Mouse (Mus musculus) T-helper 1 cell (primary cell): ENCODE measurements around the gene Bmx.

ENCODE experiments used
- in situ Hi-C: fragments of 300-600 bp; cut with MboI, MseI; formaldehyde crosslinking; loops from one replicate; pipeline ENCODE4 v1.15.1; 2025; ENCODE audit warnings: high pct_unique_total_duplicates

The Bmx gene

DNA sequence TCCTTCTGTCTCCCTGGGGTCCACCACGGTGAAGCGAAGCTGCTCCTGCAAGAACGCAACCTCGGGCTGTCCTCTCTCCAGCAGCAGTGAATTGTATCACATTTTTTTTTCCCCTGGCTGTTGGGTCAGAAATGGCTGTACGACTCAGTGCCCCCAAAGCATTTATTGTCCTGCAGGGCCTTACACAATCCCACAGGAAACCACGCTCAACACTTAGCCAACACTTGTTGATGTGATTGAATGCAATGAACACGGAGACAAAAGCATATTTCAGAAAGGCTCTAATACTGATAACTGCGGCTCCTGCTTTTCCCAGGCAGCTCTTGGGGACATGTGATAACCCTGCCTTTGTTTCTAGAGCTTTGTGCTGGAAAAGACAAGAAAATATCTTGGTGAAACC, at the start of gene Bmx:
Gene Bmx (minus strand): TSS at position 137 of the 400 bp plus-strand sequence.
- in situ Hi-C loops: no loop called here

DNA sequence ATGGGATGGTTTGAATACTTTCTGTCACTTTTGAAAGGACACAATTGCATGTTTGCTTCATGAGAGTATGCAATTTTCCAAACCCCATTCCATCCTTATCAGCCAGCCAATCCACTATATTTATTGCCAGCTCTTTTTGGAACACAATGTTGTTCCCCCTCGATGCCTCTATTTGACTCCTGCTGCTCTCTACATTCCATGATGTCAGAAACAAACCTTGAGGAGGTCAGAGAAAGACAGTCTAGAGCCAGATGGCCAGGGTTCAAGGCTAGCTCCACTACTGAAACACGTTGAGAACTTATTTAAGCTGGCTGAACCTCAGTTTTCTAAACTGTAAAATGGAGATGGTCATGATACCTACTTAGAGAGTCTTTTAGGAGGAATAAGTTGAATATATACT, 48.3 kb upstream of the Bmx start:
- in situ Hi-C loops: no loop called here

DNA sequence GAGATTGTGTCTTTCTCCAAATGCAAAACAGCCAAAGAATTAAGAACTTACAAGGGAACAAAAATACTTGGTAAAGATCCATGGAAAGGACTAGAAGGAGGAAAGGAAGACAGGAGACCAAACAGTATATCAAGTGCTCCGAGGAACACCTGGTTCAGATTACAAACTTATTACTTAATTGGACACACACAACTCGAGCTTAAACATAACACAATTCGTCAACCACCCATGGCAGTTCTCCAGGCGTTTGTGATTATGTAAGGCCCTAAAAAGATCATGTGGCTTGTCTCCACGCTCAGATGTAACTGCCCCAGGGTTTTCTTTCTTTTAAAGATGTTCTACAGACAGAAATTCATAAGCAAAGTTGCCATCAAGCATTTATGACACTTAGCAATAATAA, 33.2 kb upstream of the Bmx start:
- in situ Hi-C loops: no loop called here

DNA sequence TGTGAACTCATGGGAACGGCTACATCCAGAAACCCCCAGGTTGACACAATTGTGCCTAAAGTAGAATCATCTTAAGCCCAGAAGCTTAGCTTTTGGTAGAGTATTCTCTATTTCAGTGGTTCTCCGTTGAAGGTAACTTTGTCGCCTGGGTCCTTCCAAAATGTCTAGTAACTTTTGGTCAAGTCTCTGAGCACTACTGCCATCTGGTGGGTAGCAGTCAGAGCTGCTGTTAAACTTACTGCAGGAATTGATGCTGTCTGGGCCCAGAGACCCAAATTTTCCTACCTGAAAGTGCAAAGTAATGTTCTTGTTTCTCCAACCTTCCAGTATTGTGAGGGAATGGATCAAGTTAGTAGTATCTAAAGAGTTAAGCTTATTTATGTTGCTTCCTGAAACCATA, 29.1 kb upstream of the Bmx start:
- in situ Hi-C loops: loop anchor here (5.0 kb wide), 1 partner anchor 105 kb away; no protein-coding TSS in a partner anchor

DNA sequence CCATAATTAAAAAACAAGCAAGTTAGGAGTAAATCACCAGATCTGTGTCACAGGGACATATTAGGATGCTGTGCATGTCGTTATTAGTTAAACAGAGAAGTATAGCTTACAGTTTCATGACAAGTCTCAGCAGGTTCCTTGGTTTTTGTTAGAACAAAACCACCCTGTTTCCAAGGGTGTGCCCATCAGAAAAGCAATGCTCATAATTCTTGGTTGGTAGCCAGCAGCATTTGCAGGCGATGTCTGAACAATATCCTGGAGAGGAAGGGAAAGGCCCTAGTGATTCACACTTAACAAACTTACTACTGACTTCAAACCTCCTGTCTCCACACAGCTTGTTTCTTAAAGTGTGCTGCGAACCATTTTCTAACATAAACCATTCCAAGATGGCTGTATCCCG, 25.8 kb upstream of the Bmx start:
- in situ Hi-C loops: no loop called here

GRCm38 (mm10) chrX:164280918-164281647, 23.1 kb upstream of the Bmx start:
- in situ Hi-C loops: no loop called here

DNA sequence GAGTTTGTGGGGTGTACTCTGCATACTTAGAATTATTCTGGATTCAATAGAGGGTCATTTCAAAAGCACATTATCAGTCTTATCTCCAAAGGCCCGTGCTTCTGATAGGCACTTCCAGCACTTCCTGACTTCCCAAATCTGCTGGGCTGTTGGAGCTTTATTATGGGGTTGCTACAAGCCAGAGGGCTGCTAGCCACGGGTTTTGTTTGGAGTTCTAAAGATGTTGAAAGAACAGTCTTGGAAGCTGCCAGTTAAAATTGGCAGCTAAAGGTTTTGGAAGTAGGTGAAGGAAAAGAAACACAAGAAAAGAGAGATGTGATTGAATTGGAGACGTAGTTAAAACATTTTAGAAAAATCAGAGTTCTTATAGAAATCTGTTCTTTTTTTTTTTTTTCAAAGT, 17.5 kb upstream of the Bmx start:
- in situ Hi-C loops: no loop called here

GRCm38 (mm10) chrX:164270603-164271002, 12.6 kb upstream of the Bmx start:
- in situ Hi-C loops: no loop called here

DNA sequence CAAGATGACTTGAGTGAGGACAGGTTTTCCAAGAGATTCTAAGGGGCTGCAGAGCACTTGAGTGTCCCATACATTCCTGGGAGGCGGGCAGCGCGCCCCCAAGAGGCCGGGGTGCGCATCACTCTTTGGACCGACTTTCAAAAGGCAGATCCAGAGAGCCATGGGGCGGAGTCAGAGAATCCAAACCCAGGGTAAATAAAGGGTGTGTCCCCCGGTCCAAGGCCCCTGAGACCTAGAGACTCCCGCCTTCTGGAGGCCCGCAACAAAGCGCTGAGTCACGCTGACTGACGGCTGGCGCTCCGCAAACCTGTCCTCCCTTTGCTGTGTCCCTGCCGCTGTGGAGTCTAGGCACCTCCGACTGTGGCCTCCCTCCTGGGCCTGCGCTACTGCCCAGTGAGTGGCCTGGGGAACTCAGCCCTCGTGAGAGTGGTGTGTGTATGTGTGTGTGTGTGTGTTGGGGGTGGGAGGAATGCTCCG, 11.3 kb upstream of the Bmx start, which contains the start of gene Pir:
Gene Pir (plus strand): TSS at position 87 of the 477 bp plus-strand sequence.
- in situ Hi-C loops: no loop called here

DNA sequence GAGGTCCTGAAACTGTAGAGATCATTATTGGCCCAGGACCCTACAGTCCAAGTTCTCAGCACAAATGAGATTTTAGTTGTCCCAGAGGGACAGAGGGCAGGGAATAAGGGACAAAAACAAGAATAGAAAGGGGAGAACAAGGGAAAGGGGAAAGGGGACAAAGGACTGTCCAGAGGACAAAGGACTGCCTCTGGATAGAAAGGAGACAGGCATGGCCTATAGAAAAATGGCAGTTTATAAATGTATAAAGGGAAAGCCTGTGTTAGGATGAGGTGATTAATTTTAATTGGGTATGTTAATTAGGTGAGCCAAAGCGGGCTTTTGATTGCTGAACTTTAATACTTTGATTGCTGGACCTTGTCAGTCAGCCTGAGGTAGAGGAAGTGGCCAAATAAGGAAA, 6.9 kb upstream of the Bmx start:
- in situ Hi-C loops: no loop called here

DNA sequence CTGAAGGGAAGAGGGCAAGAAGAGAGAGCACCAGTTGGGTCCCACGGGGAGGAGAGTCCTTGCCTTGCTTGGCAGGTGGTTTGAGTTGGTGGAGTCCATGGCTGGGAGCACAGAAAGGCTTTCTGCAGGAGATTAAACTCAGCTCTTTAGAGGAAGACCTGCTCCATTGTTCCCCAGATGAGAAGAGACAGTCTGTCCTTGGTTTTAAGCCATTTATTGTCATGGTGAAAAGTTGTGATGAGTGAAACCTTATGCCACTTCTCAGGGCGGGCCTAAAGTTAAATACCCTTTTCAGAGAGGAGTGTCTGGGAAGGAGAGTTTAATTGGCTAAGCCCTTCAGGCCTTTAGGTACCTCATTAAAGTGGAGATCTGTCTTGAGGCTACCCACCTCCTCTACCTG, 4.3 kb upstream of the Bmx start:
- in situ Hi-C loops: no loop called here

- in situ Hi-C loops: no loop called here
Measured at GRCm38 (mm10) chrX:164258662-164259061, 669 bp upstream of the Bmx start.

- in situ Hi-C loops: no loop called here
Measured at GRCm38 (mm10) chrX:164256527-164256926, 1.5 kb downstream of the Bmx start.

DNA sequence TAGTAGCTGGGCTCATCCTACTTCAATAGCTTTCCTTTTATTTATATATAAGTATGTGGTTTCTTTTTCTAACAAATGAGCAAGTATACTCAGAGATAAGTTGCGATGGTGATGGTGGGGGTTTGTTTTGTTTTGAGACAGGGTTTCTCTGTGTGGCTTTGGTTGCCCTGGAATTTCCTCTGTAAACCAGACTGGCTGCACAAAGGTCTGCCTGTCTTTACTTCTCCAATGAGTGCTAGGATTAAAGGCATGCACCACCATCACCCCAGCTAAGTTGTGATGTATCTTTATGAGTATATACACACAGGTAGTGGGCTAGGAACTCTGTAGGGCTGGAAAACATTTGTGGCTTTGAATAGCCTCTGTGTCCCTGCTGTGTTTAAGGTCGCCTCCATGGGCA, 11.3 kb downstream of the Bmx start:
- in situ Hi-C loops: no loop called here

- in situ Hi-C loops: no loop called here
Measured at GRCm38 (mm10) chrX:164245714-164246113, 12.3 kb downstream of the Bmx start.

DNA sequence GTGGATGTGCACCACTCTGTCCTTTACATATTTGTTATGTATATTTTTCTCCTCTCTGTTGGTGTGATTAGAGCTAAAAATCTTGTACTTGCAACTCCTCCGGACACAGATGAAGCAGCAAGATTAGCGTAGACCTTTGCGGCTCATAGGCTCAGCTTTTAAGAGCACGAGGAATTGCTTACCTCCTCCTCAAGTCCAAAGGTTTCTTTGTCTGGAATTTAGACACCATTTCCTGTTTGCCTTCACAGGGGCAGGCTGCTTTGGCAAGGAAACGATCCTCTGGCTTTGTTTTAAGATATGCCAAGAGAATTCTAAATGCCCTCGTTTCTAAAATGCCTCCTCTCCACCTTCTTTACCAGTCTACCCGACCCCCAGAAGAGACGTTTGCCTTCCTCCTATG, 24.6 kb downstream of the Bmx start:
- in situ Hi-C loops: no loop called here

DNA sequence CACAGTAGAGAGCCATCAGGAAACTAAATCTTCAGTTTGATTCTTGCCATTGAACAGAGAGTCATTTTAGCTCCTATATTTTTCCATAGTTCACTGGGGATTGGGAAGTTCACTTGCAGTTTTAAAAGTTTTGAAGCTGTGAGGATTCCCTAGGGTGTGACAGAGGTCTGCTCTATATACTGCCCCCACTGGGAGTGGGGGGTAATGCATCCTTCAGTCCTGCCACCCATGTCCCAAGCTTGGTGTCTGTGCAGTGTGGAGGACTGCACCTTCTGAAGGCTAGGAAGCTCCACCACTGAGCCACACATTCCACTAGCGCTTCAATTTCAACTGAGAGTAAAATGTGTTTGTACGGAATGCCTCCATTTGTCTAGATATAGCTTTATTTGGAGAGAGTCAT, 36.0 kb downstream of the Bmx start:
- in situ Hi-C loops: loop anchor here (10.0 kb wide), 1 partner anchor 1503 kb away; no protein-coding TSS in a partner anchor

- in situ Hi-C loops: no loop called here
Measured at GRCm38 (mm10) chrX:164200547-164200946, 57.4 kb downstream of the Bmx start.

DNA sequence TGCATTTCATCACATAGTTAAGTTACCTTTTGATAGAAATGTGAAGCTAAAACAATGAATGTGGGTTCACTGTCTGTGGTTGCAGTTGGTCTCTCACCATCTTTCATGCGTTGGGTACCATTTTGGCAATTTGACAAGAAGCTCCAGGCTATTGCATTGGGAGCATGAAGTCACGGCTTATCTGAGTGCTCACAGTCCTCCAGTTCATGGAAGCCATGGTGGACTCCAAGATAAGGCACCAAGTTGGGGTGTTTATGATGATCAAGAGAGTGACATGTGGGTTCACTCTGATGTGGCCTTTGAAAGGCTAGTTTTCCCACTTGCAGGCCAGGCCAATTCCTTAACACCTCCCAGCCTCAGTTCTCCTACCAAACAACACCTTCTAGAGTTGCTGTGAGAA, 60.3 kb downstream of the Bmx start:
- in situ Hi-C loops: no loop called here

GRCm38 (mm10) chrX:164189880-164190279, 68.1 kb downstream of the Bmx start:
- in situ Hi-C loops: loop anchor here (5.0 to 10.0 kb wide), 2 partner anchors 205 to 257 kb away; no protein-coding TSS in a partner anchor

DNA sequence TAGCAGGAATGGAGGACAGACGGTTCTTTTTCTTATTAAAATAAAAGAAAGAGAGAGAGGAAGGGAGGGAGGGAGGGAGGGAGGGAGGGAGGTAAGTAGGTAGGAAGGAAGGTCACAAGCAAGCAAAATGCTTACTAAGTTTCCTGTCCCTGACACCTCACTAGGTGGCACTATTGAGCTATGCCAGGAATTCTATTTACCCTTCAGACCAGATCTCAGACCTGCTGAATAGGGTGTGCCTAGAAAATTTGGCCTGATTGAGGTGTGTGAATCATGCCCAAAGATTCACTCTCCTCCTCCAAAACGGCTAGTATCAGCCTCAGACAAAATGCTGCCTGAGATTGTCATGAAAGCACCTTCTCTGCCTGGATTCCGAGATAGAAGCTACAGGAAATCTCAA, 74.1 kb downstream of the Bmx start:
- in situ Hi-C loops: loop anchor here (5.0 to 10.0 kb wide), 2 partner anchors 103 to 211 kb away; no protein-coding TSS in a partner anchor

DNA sequence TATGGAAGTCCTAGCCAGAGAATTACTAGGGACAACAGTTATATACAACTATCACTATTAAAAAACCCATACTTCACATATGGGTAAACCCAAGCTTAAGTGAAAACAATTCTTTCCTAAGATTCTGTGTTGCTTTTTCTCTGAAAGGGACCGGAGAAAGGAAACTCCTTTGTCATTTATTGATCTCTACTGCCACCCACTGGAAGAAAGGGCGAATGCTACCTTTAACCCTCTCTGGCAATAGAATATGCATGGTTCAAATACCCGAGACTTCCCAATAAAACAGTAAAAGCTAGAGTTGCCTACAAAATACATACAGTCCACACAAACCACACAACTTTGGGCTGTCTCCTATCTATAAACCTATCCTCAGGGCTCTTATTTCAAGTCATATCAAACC, 78.2 kb downstream of the Bmx start:
- in situ Hi-C loops: loop anchor here (5.0 to 10.0 kb wide), 2 partner anchors 108 to 215 kb away; no protein-coding TSS in a partner anchor

DNA sequence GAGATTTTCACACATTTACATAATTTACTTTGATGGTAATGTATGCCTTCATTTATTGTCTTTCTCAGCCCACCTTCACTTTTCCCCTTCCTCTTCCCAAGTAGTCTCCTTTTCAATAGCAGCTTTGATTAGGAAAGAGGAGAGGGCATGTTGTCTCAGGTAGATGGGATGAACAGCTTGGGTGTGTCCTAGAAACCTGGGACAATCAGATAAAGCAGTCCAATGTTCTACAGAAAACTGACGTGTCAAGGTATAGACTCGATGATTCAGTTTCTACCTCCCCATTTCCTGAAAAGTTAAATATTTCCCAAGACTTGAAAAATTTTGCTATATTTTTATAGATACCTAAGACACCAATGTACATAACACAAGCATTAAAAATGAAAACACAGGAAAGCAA, 79.1 kb downstream of the Bmx start:
- in situ Hi-C loops: no loop called here
